Mouse (Mus musculus) megakaryocyte progenitor cell, adult 5-6 weeks (primary cell): ENCODE data around the gene Raver1. TPM values are rescaled to one million over a fixed set of nuclear protein-coding genes. Genes with fewer than 3 reads are reported as not detected.

ENCODE experiments used
- ATAC-seq: replicated peaks from 2 replicates; pipeline ENCODE4 v1.8.0; 2016; ENCODE audit warnings: mild to moderate bottlenecking, moderate TSS enrichment, inconsistent platforms; ENCODE audit not compliant: poor library complexity
- total RNA-seq, 2 experiments: library from RNA; stranded (forward) in 1 of 2; stranded (reverse) in 1 of 2; fragments of 157-497, 149-512 nt in 1 of 2; fragments of 200-1000 nt in 1 of 2; gene quantifications; 2 replicates each; pipeline versions ENCODE4 v1.2.3 to v1.2.4; 2015 to 2017

Raver1 gene
- total RNA-seq, 2 experiments from 2014 or later: 28.4 to 48.4 TPM

- ATAC-seq: no peak
Measured at GRCm38 (mm10) chr9:21043563-21043962, 48.2 kb downstream of the Raver1 start.

GRCm38 (mm10) chr9:21041308-21041707, 50.5 kb downstream of the Raver1 start:
- ATAC-seq: no peak

GRCm38 (mm10) chr9:21039779-21040178, 52.0 kb downstream of the Raver1 start:
- ATAC-seq: peak; percentile 59

- no peak for ATAC-seq
Measured at GRCm38 (mm10) chr9:21037481-21037891, 54.3 kb downstream of the Raver1 start.

- no peak for ATAC-seq
Measured at GRCm38 (mm10) chr9:21036666-21037065, 55.1 kb downstream of the Raver1 start.

GRCm38 (mm10) chr9:21036161-21036560, 55.6 kb downstream of the Raver1 start:
- no peak for ATAC-seq

GRCm38 (mm10) chr9:21035586-21035985, 56.2 kb downstream of the Raver1 start:
- ATAC-seq: no peak

- ATAC-seq: no peak
Measured at GRCm38 (mm10) chr9:21034481-21035085, 57.2 kb downstream of the Raver1 start.

- ATAC-seq: peak; percentile 38
Measured at GRCm38 (mm10) chr9:21033136-21033535, 58.7 kb downstream of the Raver1 start.

GRCm38 (mm10) chr9:21032491-21032890, 59.3 kb downstream of the Raver1 start:
- no peak for ATAC-seq

GRCm38 (mm10) chr9:21031896-21032351, 59.9 kb downstream of the Raver1 start, which contains the start of gene Icam5:
Gene Icam5 (plus strand): TSS chr9:21032073.
- no peak for ATAC-seq

GRCm38 (mm10) chr9:21031251-21031895, 60.4 kb downstream of the Raver1 start:
- peak; percentile 15 for ATAC-seq

GRCm38 (mm10) chr9:21030781-21031250, 61.0 kb downstream of the Raver1 start:
- ATAC-seq: peak; percentile 60

GRCm38 (mm10) chr9:21030055-21030600, 61.7 kb downstream of the Raver1 start:
- ATAC-seq: 0 out of 2 replicates have a peak, but pooled peaks have one; percentile 3

- peak; percentile 53 for ATAC-seq
Measured at GRCm38 (mm10) chr9:21029291-21030054, 62.3 kb downstream of the Raver1 start, which contains the start of gene Icam4. Gene Icam4 (plus strand): TSS chr9:21029373.

- no peak for ATAC-seq
Measured at GRCm38 (mm10) chr9:21028560-21029110, 63.2 kb downstream of the Raver1 start.

GRCm38 (mm10) chr9:21027774-21028290, 64.0 kb downstream of the Raver1 start:
- no peak for ATAC-seq

- ATAC-seq: no peak
Measured at GRCm38 (mm10) chr9:21026849-21027248, 65.0 kb downstream of the Raver1 start.

- no peak for ATAC-seq
Measured at GRCm38 (mm10) chr9:21025258-21025810, 66.5 kb downstream of the Raver1 start.
